Mouse (Mus musculus) stomach, embryonic 16.5 days (tissue): ENCODE results near the gene Nphp4. TPM values are rescaled to one million over a fixed set of nuclear protein-coding genes. Genes with fewer than 3 reads are reported as not detected.

Experiments used
- ATAC-seq: fragments of 200-750 bp; cut with Nextera tagmentation; 2 replicates; pipeline ENCODE4 v1.8.0; 2017; ENCODE audit warnings: moderate number of reproducible peaks, moderate TSS enrichment; ENCODE audit not compliant: insufficient read depth, low FRiP score
- H3K27ac ChIP-seq: fragments of 300-500 bp; sonication (generic); 2 replicates; pipeline ENCODE4 v1.5.1; 2014; ENCODE audit warnings: low read length
- H3K27me3 ChIP-seq: fragments of 300-500 bp; sonication (generic); 2 replicates; pipeline ENCODE4 v1.6.1; 2014; ENCODE audit warnings: low read length, control low read depth, mixed read lengths; ENCODE audit not compliant: control insufficient read depth, insufficient read depth
- H3K36me3 ChIP-seq: fragments of 300-500 bp; sonication (generic); 2 replicates; pipeline ENCODE4 v1.6.1; 2014; ENCODE audit warnings: low read length; ENCODE audit not compliant: control insufficient read depth, insufficient read depth
- H3K4me1 ChIP-seq: fragments of 300-500 bp; sonication (generic); 2 replicates; pipeline ENCODE4 v1.6.1; 2014; ENCODE audit warnings: low read length, control low read depth, mixed read lengths; ENCODE audit not compliant: control insufficient read depth, insufficient read depth
- H3K4me2 ChIP-seq: fragments of 300-500 bp; sonication (generic); 2 replicates; pipeline ENCODE4 v1.6.1; 2014; ENCODE audit warnings: low read depth, low read length, mixed read lengths
- H3K4me3 ChIP-seq: fragments of 300-500 bp; sonication (generic); replicated peaks from 2 replicates; pipeline ENCODE4 v1.5.1; 2014; ENCODE audit warnings: mild to moderate bottlenecking, low read length
- H3K9ac ChIP-seq: fragments of 300-500 bp; sonication (generic); 2 replicates; pipeline ENCODE4 v1.6.1; 2014; ENCODE audit warnings: low read length
- H3K9me3 ChIP-seq: fragments of 300-500 bp; sonication (generic); replicated peaks from 2 replicates; pipeline ENCODE4 v1.6.1; 2016; ENCODE audit warnings: low read length, control low read depth; ENCODE audit not compliant: control insufficient read depth
- WGBS: fragments of 180-500 bp; shearing (Covaris S2); extraction: QIAGEN DNeasy Blood & Tissue Kit; methylation state at CpG from one replicate; pipeline ENCODE4 v1.1.7; 2014; 5-methylcytosine and 5-hydroxymethylcytosine counted together
- polyA plus RNA-seq: library from polyadenylated mRNA; unstranded; fragments of >200 nt; fragmentation: Nextera tagmentation; extraction: Ambion mirVana; gene quantifications from 2 replicates; pipeline ENCODE4 v1.2.1, GENCODE M21; 2015

Gene Nphp4
- polyA plus RNA-seq, 1 experiment from 2014 or later = 2.2 TPM

- Histone ChIP-seq H3K4me1 (no peaks in the 10 kb centered on the region), H3K4me2 (no peak overlapping the region), H3K4me3 (no peak overlapping the region), H3K36me3 (no peaks in the 10 kb centered on the region), H3K27me3 (no peaks in the 10 kb centered on the region), H3K9ac (no peak overlapping the region), H3K9me3 (no peaks in the 10 kb centered on the region), H3K27ac (no peak overlapping the region)
- ATAC-seq = no peak
- 82% methylated on average over 2 of the region's 2 CpGs for WGBS
Observed at GRCm38 (mm10) chr4:152609196-152609595, 132.7 kb downstream of the Nphp4 start.

- no peak overlapping the region for H3K4me2 ChIP-seq
- no peaks in the 10 kb centered on the region for H3K9me3 ChIP-seq
- no peak for ATAC-seq
- no peaks in the 10 kb centered on the region for H3K36me3 ChIP-seq
- H3K9ac ChIP-seq = no peak overlapping the region
- H3K4me1 ChIP-seq = no peaks in the 10 kb centered on the region
- H3K27me3 ChIP-seq = no peaks in the 10 kb centered on the region
- H3K4me3 ChIP-seq = no peak overlapping the region
- WGBS = 73% methylated on average over 9 of the region's 9 CpGs
- no peak overlapping the region for H3K27ac ChIP-seq
Observed at GRCm38 (mm10) chr4:152610026-152610425, 133.5 kb downstream of the Nphp4 start.

Other genes starting within 250 kb of the Nphp4 start
- gene Gpr153, start 202.5 kb upstream of the Nphp4 start, polyA plus RNA-seq = 6.0 and 6.1 TPM in 2 replicates
- not detected in 2 replicates for gene Hes3, start 185.0 kb upstream of the Nphp4 start, polyA plus RNA-seq
- 20.1 and 20.8 TPM in 2 replicates for gene Icmt, start 179.5 kb upstream of the Nphp4 start, polyA plus RNA-seq
- 0.66 and 0.84 TPM in 2 replicates for gene Rnf207, start 157.7 kb upstream of the Nphp4 start, polyA plus RNA-seq
- 303 and 377 TPM in 2 replicates for gene Rpl22, start 151.0 kb upstream of the Nphp4 start, polyA plus RNA-seq
- gene Chd5, start 138.1 kb upstream of the Nphp4 start, polyA plus RNA-seq = 0.84 and 0.95 TPM in 2 replicates
- gene Kcnab2, start 1.2 kb downstream of the Nphp4 start, polyA plus RNA-seq = 5.8 and 6.3 TPM in 2 replicates